Mouse (Mus musculus) brain, embryonic 14.5 days (tissue): ENCODE measurements around the gene Mnd1. TPM values are rescaled to one million over a fixed set of nuclear protein-coding genes. Genes with fewer than 3 reads are reported as not detected.

Experiments used
- DNase-seq: peaks from one replicate; pipeline ENCODE4 v3.0.0-alpha.2; 2011; ENCODE audit warnings: low read depth
- CTCF ChIP-seq: fragments of 200-500 bp; IDR thresholded peaks from 2 replicates; pipeline ENCODE4 v1.5.1; 2012; ENCODE audit warnings: inconsistent platforms, mild to moderate bottlenecking, moderate library complexity, borderline replicate concordance; ENCODE audit not compliant: insufficient read depth, insufficient read length; ENCODE audit errors: extremely low read depth
- POLR2A ChIP-seq: fragments of 200-500 bp; IDR thresholded peaks from 2 replicates; pipeline ENCODE4 v1.6.1; 2012; ENCODE audit warnings: mild to moderate bottlenecking, inconsistent platforms, borderline replicate concordance; ENCODE audit not compliant: poor library complexity, insufficient read depth, insufficient read length, severe bottlenecking; ENCODE audit errors: extremely low read depth
- polyA plus RNA-seq: library from polyadenylated mRNA; depleted of rRNA; stranded (reverse); fragments of >200 nt; gene quantifications from 2 replicates; pipeline ENCODE4 v1.2.3, GENCODE M21; 2012; rRNA removed

Gene Mnd1
- polyA plus RNA-seq: 1.7 and 2.5 TPM in 2 replicates

GRCm38 (mm10) chr3:84155558-84156006, at the start of gene Mnd1:
TSS of gene Mnd1 (minus strand) at chr3:84155786.
- DNase-seq: peak; percentile 98

GRCm38 (mm10) chr3:84204640-84205039, 49.1 kb upstream of the Mnd1 start:
- no peak for DNase-seq
- TF ChIP-seq POLR2A: no peak
- no peak for TF ChIP-seq CTCF

More at GRCm38 (mm10) chr3:84155558-84156006, at the start of gene Mnd1:
- TF ChIP-seq POLR2A: no peak
- peak; percentile 78 for TF ChIP-seq CTCF

GRCm38 (mm10) chr3:84200559-84201420, 45.2 kb upstream of the Mnd1 start:
- TF ChIP-seq CTCF (no peak), POLR2A (no peak)
- DNase-seq: peak; percentile 96

- no peak for TF ChIP-seq CTCF
- TF ChIP-seq POLR2A: no peak
- no peak for DNase-seq
Observed at GRCm38 (mm10) chr3:84199516-84199915, 43.9 kb upstream of the Mnd1 start.

- TF ChIP-seq POLR2A: no peak
- no peak for TF ChIP-seq CTCF
- DNase-seq: no peak
Observed at GRCm38 (mm10) chr3:84198229-84198628, 42.6 kb upstream of the Mnd1 start.

- DNase-seq: no peak
- no peak for TF ChIP-seq POLR2A
- no peak for TF ChIP-seq CTCF
Observed at GRCm38 (mm10) chr3:84193881-84194280, 38.3 kb upstream of the Mnd1 start.

GRCm38 (mm10) chr3:84191141-84191881, 35.7 kb upstream of the Mnd1 start:
- DNase-seq: no peak
- TF ChIP-seq POLR2A (no peak), CTCF (no peak)

- DNase-seq: peak; percentile 58
- no peak for TF ChIP-seq POLR2A
- no peak for TF ChIP-seq CTCF
Observed at GRCm38 (mm10) chr3:84190513-84191061, 35.0 kb upstream of the Mnd1 start.

- no peak for TF ChIP-seq CTCF
- TF ChIP-seq POLR2A: no peak
- no peak for DNase-seq
Observed at GRCm38 (mm10) chr3:84189629-84190173, 34.1 kb upstream of the Mnd1 start.

GRCm38 (mm10) chr3:84181717-84182116, 26.1 kb upstream of the Mnd1 start:
- no peak for DNase-seq
- TF ChIP-seq POLR2A (no peak), CTCF (no peak)

GRCm38 (mm10) chr3:84181102-84181501, 25.5 kb upstream of the Mnd1 start:
- DNase-seq: no peak

More at GRCm38 (mm10) chr3:84181102-84181501, 25.5 kb upstream of the Mnd1 start:
- TF ChIP-seq POLR2A (no peak), CTCF (no peak)
